In the genomic region with DNA sequence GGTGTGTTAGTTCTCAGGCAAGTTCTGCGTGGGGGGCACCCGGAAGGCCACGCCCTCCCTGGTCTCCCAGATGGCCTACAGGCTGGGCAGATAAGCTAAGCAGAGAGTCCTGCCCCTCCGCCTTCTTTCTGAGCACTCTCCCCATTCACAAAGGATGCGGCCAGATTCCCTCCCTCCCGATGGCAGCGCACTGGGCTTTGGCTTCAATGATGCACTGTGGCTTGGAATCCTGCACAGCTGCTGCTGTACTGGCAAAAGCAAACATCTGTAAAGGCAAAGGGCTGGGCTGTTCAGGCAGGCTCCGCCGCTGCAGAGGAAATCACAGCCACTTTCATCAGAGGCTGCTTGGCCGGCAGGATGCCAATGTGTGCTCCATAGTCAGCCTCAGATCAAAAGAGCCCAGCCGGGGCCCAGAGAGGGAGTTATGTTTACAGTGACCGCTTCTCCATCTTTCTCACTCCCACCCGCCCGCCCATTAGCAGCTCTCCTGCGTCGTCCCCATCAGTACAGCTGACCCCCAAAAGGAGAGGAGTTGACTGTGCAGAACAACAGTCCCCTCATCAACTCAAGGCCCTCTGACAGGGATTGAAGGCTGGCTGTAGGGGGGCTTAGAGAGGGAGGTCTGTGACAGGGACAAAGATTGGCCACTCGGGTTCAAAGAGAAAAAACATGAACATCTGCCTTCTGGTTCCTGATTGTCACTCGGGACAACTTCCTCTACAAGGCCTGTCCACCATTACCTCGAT, we compare ENCODE assay signal across 8 mouse cellular contexts. TPM values are rescaled to one million over a fixed set of nuclear protein-coding genes. Genes with fewer than 3 reads are reported as not detected.
A peak's percentile ranks its signal among the peaks of the same experiment; 100 is the strongest.
DNase-seq lines count a peak whose midpoint lies in the region; ATAC-seq and TF ChIP-seq lines count a peak whose summit lies in the region.

No protein-coding gene starts in this region.

- peak overlapping the region; percentile 16 for H3K4me2 ChIP-seq in kidney, postnatal 0 days (ENCODE audit: low read length)
- H3K4me2 ChIP-seq in stomach, embryonic 15.5 days = peak overlapping the region; percentile 41

- H3K36me3 ChIP-seq in kidney, postnatal 0 days (ENCODE audit: insufficient read depth, low read length) = peaks cover 26% of the 10 kb centered on the region
- peaks cover 27% of the 10 kb centered on the region for H3K36me3 ChIP-seq in stomach, embryonic 15.5 days

- H3K27ac ChIP-seq in kidney, postnatal 0 days = peak overlapping the region; percentile 80
- peak overlapping the region; percentile 83 for H3K27ac ChIP-seq in stomach, embryonic 15.5 days

- no peak for TF ChIP-seq CTCF in kidney, postnatal 0 days (IDR thresholded peaks at IDR 0.05; ENCODE audit: low read depth)

- H3K9ac ChIP-seq in kidney, postnatal 0 days (ENCODE audit: low read depth, low read length) = no peak overlapping the region
- no peak overlapping the region for H3K9ac ChIP-seq in stomach, embryonic 15.5 days

- WGBS in kidney, postnatal 0 days = 11% methylated on average over 19 of the region's 19 CpGs
- 8% methylated on average over 19 of the region's 19 CpGs for WGBS in stomach, embryonic 15.5 days

- H3K4me3 ChIP-seq in kidney, postnatal 0 days (replicated peaks; ENCODE audit: low read depth, low read length) = no peak overlapping the region
- H3K4me3 ChIP-seq in stomach, embryonic 15.5 days (replicated peaks) = no peak overlapping the region

- no peaks in the 10 kb centered on the region for H3K27me3 ChIP-seq in kidney, postnatal 0 days (ENCODE audit: insufficient read depth, low read length)
- no peaks in the 10 kb centered on the region for H3K27me3 ChIP-seq in stomach, embryonic 15.5 days (replicated peaks)

- DNase-seq in left cerebral cortex, postnatal 4 days = peak; percentile 78
- no peak for DNase-seq in left cerebral cortex, adult 9 months (ENCODE audit: low spot score in 2 of 2)
- DNase-seq in c-Kit-positive CD71-positive TER-119-positive erythroid progenitor cells, embryonic 14.5 days (ENCODE audit: low spot score) = peak; percentile 70
- DNase-seq in heart, adult 18-20 months = peak; percentile 75 to 77
- peak; percentile 91 for DNase-seq in kidney, postnatal 0 days (ENCODE audit: low spot score)
- DNase-seq in lung, postnatal 25 days (ENCODE audit: low spot score) = peak; percentile 76
- DNase-seq in B cell, adult 2 months = no peak

- no peaks in the 10 kb centered on the region for H3K9me3 ChIP-seq in kidney, postnatal 0 days (replicated peaks; ENCODE audit: low read length)
- H3K9me3 ChIP-seq in stomach, embryonic 15.5 days = no peaks in the 10 kb centered on the region

- intact Hi-C loops in left cerebral cortex, postnatal 4 days (cut with DNase I) = no loop called here

- ATAC-seq in kidney, postnatal 0 days (replicated peaks; ENCODE audit: low FRiP score, low read depth) = no peak
- peak; percentile 52 for ATAC-seq in stomach, embryonic 15.5 days (ENCODE audit: insufficient read depth, low FRiP score, low read depth)

- peaks cover 35% of the 10 kb centered on the region for H3K4me1 ChIP-seq in kidney, postnatal 0 days (replicated peaks; ENCODE audit: insufficient read depth, low read length)
- H3K4me1 ChIP-seq in stomach, embryonic 15.5 days = peaks cover 54% of the 10 kb centered on the region

RNA-seq across cellular contexts. Expression of a gene that starts 21.0 kb away (rescaled TPM):
- 10 to 100 TPM; 46.2 to 49.9 TPM for total RNA-seq in left cerebral cortex, postnatal 4 days (2021)
- total RNA-seq in heart, adult 18-20 months (2021) = 10 to 100 TPM; 15.1 to 15.2 TPM
- polyA plus RNA-seq in kidney, postnatal 0 days (2015; fragmentation: Nextera tagmentation; extraction: Ambion mirVana) = 30.7 and 31.7 TPM in 2 replicates
- polyA plus RNA-seq in stomach, embryonic 15.5 days (2015; fragmentation: Nextera tagmentation; extraction: Ambion mirVana) = 36.2 and 37.1 TPM in 2 replicates

RNA-seq across cellular contexts. Expression of a gene that starts 37.7 kb away (rescaled TPM):
- 10 to 100 TPM; 83.2 to 84.8 TPM for total RNA-seq in left cerebral cortex, postnatal 4 days (2021)
- 10 to 100 TPM; 11.1 to 11.3 TPM for total RNA-seq in heart, adult 18-20 months (2021)
- 24.8 and 28.4 TPM in 2 replicates for polyA plus RNA-seq in kidney, postnatal 0 days (2015; fragmentation: Nextera tagmentation; extraction: Ambion mirVana)
- 24.0 and 27.0 TPM in 2 replicates for polyA plus RNA-seq in stomach, embryonic 15.5 days (2015; fragmentation: Nextera tagmentation; extraction: Ambion mirVana)

Comparison
In these comparisons a context has a peak if more than half of its experiments do, and no peak if none do; other contexts are left out.
1. DNase-seq: peak in left cerebral cortex, postnatal 4 days (single experiment), c-Kit-positive CD71-positive TER-119-positive erythroid progenitor cells, embryonic 14.5 days (single experiment), heart, adult 18-20 months (2 of 2), kidney, postnatal 0 days (single experiment) and lung, postnatal 25 days (single experiment); none in left cerebral cortex, adult 9 months (0 of 2) and B cell, adult 2 months (0 of 2).
2. RNA of a gene that starts 37.7 kb away (total RNA-seq): 83.2 to 84.8 TPM in left cerebral cortex, postnatal 4 days; 11.1 to 11.3 TPM in heart, adult 18-20 months; every median in the first group is over 4 times any median in the second.